Mouse (Mus musculus) ES-E14 (cell line): ENCODE data around the gene Cep162. TPM values are rescaled to one million over a fixed set of nuclear protein-coding genes. Genes with fewer than 3 reads are reported as not detected.

Experiments used
- DNase-seq: peaks from one replicate; pipeline ENCODE4 v3.0.0-alpha.2; 2013; ENCODE audit warnings: low read depth, low spot score
- H3K27ac ChIP-seq: 2 replicates; pipeline ENCODE4 v1.5.1; 2012; ENCODE audit warnings: low read depth, mild to moderate bottlenecking, low read length, moderate library complexity, mixed read lengths; ENCODE audit not compliant: poor library complexity, insufficient read depth, severe bottlenecking
- H3K36me3 ChIP-seq: 2 replicates; pipeline ENCODE4 v1.6.1; 2012; ENCODE audit warnings: mild to moderate bottlenecking, low read length, moderate library complexity, mixed read lengths; ENCODE audit not compliant: control insufficient read depth, poor library complexity, insufficient read depth, severe bottlenecking
- H3K4me1 ChIP-seq, 2 experiments: fragments of 150-350 bp in 1 of 2; sonication (generic) in 1 of 2; 2 replicates each; pipeline ENCODE4 v1.6.1; 2012; ENCODE audit warnings: low read length in 2 of 2, mild to moderate bottlenecking in 1 of 2, mixed read lengths in 1 of 2; ENCODE audit not compliant: control insufficient read depth in 2 of 2, insufficient read depth in 2 of 2, poor library complexity in 1 of 2
- H3K4me3 ChIP-seq, 2 experiments: fragments of 150-350 bp in 1 of 2; sonication (generic) in 1 of 2; 2 replicates each; pipeline ENCODE4 v1.5.1; 2012; ENCODE audit warnings: low read length in 2 of 2, low read depth in 1 of 2, mild to moderate bottlenecking in 1 of 2, mixed read lengths in 1 of 2; ENCODE audit not compliant: insufficient read depth in 1 of 2, poor library complexity in 1 of 2, severe bottlenecking in 1 of 2
- H3K9ac ChIP-seq: 2 replicates; pipeline ENCODE4 v1.6.1; 2012; ENCODE audit warnings: low read depth, mild to moderate bottlenecking, low read length, mixed read lengths; ENCODE audit not compliant: poor library complexity, insufficient read depth, severe bottlenecking
- H3K9me3 ChIP-seq: fragments of 150-350 bp; sonication (generic); 2 replicates; pipeline ENCODE4 v1.6.1; 2012; ENCODE audit warnings: low read depth, mild to moderate bottlenecking, low read length; ENCODE audit not compliant: control insufficient read depth, insufficient read depth
- CHD2 ChIP-seq: IDR thresholded peaks from 2 replicates; pipeline ENCODE4 v1.6.1; 2014; ENCODE audit warnings: mild to moderate bottlenecking, low read depth, low read length, inconsistent platforms
- HCFC1 ChIP-seq: IDR thresholded peaks from 2 replicates; pipeline ENCODE4 v1.6.1; 2012; ENCODE audit warnings: low read length, inconsistent platforms, borderline replicate concordance; ENCODE audit not compliant: insufficient read depth
- MAFK ChIP-seq: IDR thresholded peaks from 2 replicates; pipeline ENCODE4 v1.6.1; 2014; ENCODE audit warnings: mild to moderate bottlenecking, low read depth, low read length, inconsistent platforms; ENCODE audit not compliant: insufficient read depth
- ZC3H11A ChIP-seq: IDR thresholded peaks from 2 replicates; pipeline ENCODE4 v1.6.1; 2012; ENCODE audit warnings: low read depth, mild to moderate bottlenecking, inconsistent platforms, low read length, borderline replicate concordance
- ZNF384 ChIP-seq: IDR thresholded peaks from 2 replicates; pipeline ENCODE4 v1.6.1; 2012; ENCODE audit warnings: low read depth, low read length, inconsistent platforms
- in situ Hi-C, 2 experiments: fragments of 600-800 bp; cut with MboI; formaldehyde crosslinking; loops; one replicate each; pipeline ENCODE4 v1.15.1; 2025; ENCODE audit warnings: low sequenced_read_pairs in 2 of 2, inconsistent platforms in 1 of 2; ENCODE audit not compliant: unreplicated experiment in 2 of 2
- total RNA-seq: library from RNA; depleted of rRNA; stranded (reverse); fragments of 300-350 nt; gene quantifications from 2 replicates; pipeline ENCODE4 v1.2.3, GENCODE M21; 2012

The Cep162 gene
- total RNA-seq, 1 experiment = 4.8 TPM

DNA sequence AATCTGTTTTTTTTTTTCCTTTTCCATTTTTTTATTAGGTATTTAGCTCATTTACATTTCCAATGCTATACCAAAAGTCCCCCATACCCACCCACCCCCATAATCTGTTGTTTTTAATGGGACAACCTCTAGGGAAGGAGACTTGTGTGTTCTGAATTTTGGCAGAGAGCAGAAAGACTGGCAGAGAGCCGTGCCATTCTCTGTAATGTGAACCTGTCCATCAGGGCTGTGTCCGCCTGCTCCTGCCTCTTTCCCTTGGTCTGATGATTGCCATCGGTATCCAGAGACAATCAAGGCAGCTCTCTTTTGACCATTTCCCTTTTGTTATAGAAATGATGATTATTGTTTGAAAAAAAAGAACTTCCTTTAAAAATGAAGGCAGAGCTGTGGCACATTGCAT lies 84.4 kb downstream of the Cep162 start:
- Histone ChIP-seq H3K27ac (no peak overlapping the region), H3K4me1 (no peaks in the 10 kb centered on the region; a peak in 1 of 4 replicates), H3K9me3 (no peaks in the 10 kb centered on the region), H3K36me3 (no peaks in the 10 kb centered on the region), H3K4me3 (no peak overlapping the region), H3K9ac (no peak overlapping the region)
- no peak for DNase-seq
- in situ Hi-C loops = no loop called here
- TF ChIP-seq HCFC1 = no peak
- TF ChIP-seq MAFK = no peak
- no peak for TF ChIP-seq ZNF384
- no peak for TF ChIP-seq CHD2
- no peak for TF ChIP-seq ZC3H11A

DNA sequence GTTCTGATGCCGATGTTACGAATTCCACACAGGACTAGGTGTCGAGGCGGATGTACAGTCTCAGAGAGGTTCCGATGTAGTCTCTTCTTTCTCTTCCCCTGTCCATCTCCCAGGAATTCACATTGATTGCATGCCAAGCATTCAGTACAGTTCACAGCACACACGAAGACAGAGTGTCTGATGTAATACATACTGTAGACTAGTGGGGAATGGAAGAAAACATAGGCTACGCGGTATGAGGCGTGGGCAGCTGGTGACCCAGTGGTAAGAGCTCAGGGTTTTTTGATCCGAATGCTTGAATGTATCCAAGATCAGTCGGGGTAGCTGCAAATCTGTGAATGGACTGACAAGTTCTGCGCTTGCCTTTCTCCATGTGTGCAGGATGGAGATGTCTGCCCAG lies 86.2 kb downstream of the Cep162 start:
- TF ChIP-seq MAFK (no peak), ZNF384 (no peak), ZC3H11A (no peak), CHD2 (no peak), HCFC1 (no peak)
- in situ Hi-C loops = no loop called here
- H3K36me3 ChIP-seq = no peaks in the 10 kb centered on the region
- H3K9me3 ChIP-seq = no peaks in the 10 kb centered on the region
- DNase-seq = no peak
- H3K4me1 ChIP-seq = no peaks in the 10 kb centered on the region
- H3K9ac ChIP-seq = no peak overlapping the region
- H3K4me3 ChIP-seq = no peak overlapping the region
- H3K27ac ChIP-seq = no peak overlapping the region

- Histone ChIP-seq H3K9ac (no peak overlapping the region), H3K36me3 (no peaks in the 10 kb centered on the region), H3K9me3 (no peaks in the 10 kb centered on the region), H3K4me3 (no peak overlapping the region), H3K27ac (no peak overlapping the region), H3K4me1 (no peaks in the 10 kb centered on the region)
- no peak for TF ChIP-seq ZNF384
- no peak for TF ChIP-seq CHD2
- TF ChIP-seq ZC3H11A = no peak
- TF ChIP-seq HCFC1 = no peak
- no peak for TF ChIP-seq MAFK
- in situ Hi-C loops = no loop called here
- DNase-seq = no peak
Observed at GRCm38 (mm10) chr9:87168051-87168450, 87.3 kb downstream of the Cep162 start.

DNA sequence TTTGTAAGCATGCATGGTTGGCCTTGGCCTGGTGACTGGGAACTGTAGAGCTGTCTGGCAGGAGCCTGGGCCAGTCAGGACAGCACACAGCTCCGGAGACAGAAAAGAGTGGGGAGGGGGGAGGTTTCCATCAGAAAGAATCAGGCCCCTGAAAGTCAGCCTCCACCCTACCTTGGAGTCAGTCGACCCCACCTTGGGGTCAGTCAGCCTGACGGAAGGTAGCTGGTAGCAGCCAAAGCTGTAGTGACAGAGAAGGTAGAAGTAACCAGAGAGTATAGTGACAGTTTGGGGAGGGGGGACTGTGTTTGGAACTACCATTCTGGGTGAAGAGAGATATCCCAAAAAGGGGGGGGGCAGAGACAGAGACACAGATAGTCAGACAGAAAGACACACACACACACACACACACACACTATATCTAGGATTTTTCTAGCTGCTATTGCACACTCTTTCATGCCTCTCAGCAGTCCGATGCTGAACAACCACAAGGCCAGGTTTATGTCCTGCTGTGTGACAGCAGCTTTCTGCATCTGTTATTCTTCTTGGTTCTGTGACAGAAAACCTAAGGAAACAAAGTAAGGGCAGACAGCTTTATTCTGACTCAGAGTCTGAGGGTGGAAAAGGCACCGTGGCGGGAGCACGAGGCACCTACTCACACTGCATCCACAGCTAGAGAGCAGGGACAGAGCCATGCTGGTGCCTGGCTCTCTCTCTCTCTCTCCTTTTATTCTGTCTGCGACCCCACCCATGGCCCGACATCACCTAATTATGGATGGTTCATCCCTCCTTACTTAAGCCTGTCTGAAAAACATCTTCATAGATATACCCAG lies 88.1 kb downstream of the Cep162 start:
- DNase-seq = no peak
- in situ Hi-C loops = no loop called here
- Histone ChIP-seq H3K9ac (no peak overlapping the region), H3K9me3 (no peaks in the 10 kb centered on the region), H3K4me1 (no peaks in the 10 kb centered on the region), H3K27ac (no peak overlapping the region), H3K4me3 (no peak overlapping the region), H3K36me3 (no peaks in the 10 kb centered on the region)
- TF ChIP-seq MAFK (no peak), HCFC1 (no peak), ZC3H11A (no peak), ZNF384 (no peak), CHD2 (no peak)
